Mouse (Mus musculus) liver, embryonic 14.5 days (tissue): ENCODE measurements around the gene Tekt3.

Experiments
- CTCF ChIP-seq: IDR thresholded peaks from 2 replicates; pipeline ENCODE4 v1.5.1; 2016; ENCODE audit warnings: antibody characterized with exemption, low read depth, control low read depth
- EP300 ChIP-seq: IDR thresholded peaks from 2 replicates; pipeline ENCODE4 v1.6.1; 2016; ENCODE audit warnings: antibody characterized with exemption, low read depth

- TF ChIP-seq EP300: no peak
- no peak for TF ChIP-seq CTCF
Observed at GRCm38 (mm10) chr11:63029721-63030120, 31.7 kb upstream of the Tekt3 start.
